Mouse (Mus musculus) cerebellum, adult 2 months (tissue): ENCODE measurements around the gene Tchhl1. TPM values are rescaled to one million over a fixed set of nuclear protein-coding genes. Genes with fewer than 3 reads are reported as not detected.
A peak's percentile ranks its signal among the peaks of the same experiment; 100 is the strongest.
"Not testable (repeated sequence)": the region's sequence is repeated elsewhere in the genome, so short reads cannot be mapped to it uniquely, and the experiment has no call there.

Experiments used
- DNase-seq, 2 experiments: peaks; one replicate each; pipeline ENCODE4 v3.0.0; 2021
- H3K27ac ChIP-seq: fragments of 200-500 bp; 2 replicates; pipeline ENCODE4 v1.5.1; 2012; ENCODE audit warnings: low read length, control low read depth, inconsistent platforms; ENCODE audit not compliant: insufficient read depth
- H3K27me3 ChIP-seq: fragments of 200-500 bp; 2 replicates; pipeline ENCODE4 v1.6.1; 2012; ENCODE audit warnings: inconsistent platforms, mild to moderate bottlenecking, low read length, moderate library complexity; ENCODE audit not compliant: control insufficient read depth, insufficient read depth
- H3K4me1 ChIP-seq: fragments of 200-500 bp; 2 replicates; pipeline ENCODE4 v1.6.1; 2011; ENCODE audit warnings: low read length; ENCODE audit not compliant: control insufficient read depth, insufficient read depth
- H3K4me3 ChIP-seq: fragments of 200-500 bp; replicated peaks from 2 replicates; pipeline ENCODE3; 2011; ENCODE audit warnings: mild to moderate bottlenecking, low read depth, low read length, control low read depth; ENCODE audit not compliant: insufficient read depth
- CTCF ChIP-seq: fragments of 200-500 bp; IDR thresholded peaks from 2 replicates; pipeline ENCODE4 v1.5.1; 2011; ENCODE audit warnings: low read depth, mild to moderate bottlenecking, control low read depth, low read length, moderate library complexity, borderline replicate concordance; ENCODE audit not compliant: insufficient read depth
- POLR2A ChIP-seq: fragments of 200-500 bp; IDR thresholded peaks from 2 replicates; pipeline ENCODE4 v1.6.1; 2011; ENCODE audit warnings: low read length, control low read depth, borderline replicate concordance; ENCODE audit not compliant: insufficient read depth
- WGBS: fragments of 180-500 bp; shearing (Covaris S2); methylation state at CpG from one replicate; pipeline ENCODE4 v1.1.7; 2018; 5-methylcytosine and 5-hydroxymethylcytosine counted together
- polyA plus RNA-seq: library from polyadenylated mRNA; depleted of rRNA; stranded (reverse); fragments of >200 nt; gene quantifications from 2 replicates; pipeline ENCODE4 v1.2.3, GENCODE M21; 2012; rRNA removed

The Tchhl1 gene
- not detected in 2 replicates for polyA plus RNA-seq

DNA sequence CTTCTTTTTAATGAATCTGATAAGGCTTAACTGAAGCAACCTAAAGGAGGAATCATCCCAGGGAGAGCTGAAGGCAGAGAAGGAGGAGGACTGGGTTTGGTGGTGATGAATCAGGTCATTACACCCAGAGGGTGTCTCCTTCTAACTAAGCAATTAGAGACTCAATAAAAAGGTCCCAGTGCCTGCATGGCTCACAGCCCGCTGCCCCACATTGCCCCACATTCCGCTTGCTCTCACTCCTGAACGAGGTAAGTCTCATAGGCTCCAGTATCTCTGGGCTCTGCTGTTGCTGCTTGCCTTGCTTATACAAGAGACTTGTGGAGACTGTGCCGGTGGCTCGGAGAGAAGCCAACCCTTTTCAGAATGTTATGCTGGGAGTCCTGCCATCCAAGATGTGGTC lies at the start of gene Tchhl1:
Gene Tchhl1 (plus strand): TSS at position 194 of the 400 bp plus-strand sequence.
- TF ChIP-seq POLR2A (no peak), CTCF (no peak)
- Histone ChIP-seq H3K4me3 (no peak within 1 kb of the TSS), H3K27me3 (no peaks in the 10 kb centered on the region), H3K27ac (no peak within 1 kb of the TSS), H3K4me1 (no peaks in the 10 kb centered on the region)
- 63% methylated on average over 5 of the region's 5 CpGs for WGBS
- peak in 1 of 2 experiments; percentile 7 for DNase-seq

DNA sequence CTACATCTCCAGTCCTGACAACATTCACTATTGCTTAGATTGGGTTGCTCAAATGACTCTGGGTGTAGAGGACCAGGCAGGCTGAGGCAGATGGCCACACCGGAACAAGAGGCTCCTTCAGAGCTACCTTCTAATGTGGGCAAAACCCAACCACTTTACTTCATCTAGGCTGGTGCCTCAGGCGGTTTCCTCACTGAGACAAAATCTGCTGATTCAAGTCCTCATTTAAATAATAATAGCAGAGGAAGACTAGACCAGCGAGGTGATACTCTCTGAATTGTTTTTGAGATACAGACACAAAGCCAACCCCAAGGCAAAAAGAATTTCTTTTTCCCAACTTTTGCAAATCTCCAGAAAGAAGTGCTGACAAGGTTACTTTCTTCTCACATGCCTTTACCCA lies 36.9 kb upstream of the Tchhl1 start:
- no peak overlapping the region for H3K27ac ChIP-seq
- no peaks in the 10 kb centered on the region for H3K4me1 ChIP-seq
- 43% methylated on average over 3 of the region's 3 CpGs for WGBS
- no peak for TF ChIP-seq CTCF
- no peak overlapping the region for H3K4me3 ChIP-seq
- no peak for DNase-seq
- H3K27me3 ChIP-seq = no peaks in the 10 kb centered on the region

DNA sequence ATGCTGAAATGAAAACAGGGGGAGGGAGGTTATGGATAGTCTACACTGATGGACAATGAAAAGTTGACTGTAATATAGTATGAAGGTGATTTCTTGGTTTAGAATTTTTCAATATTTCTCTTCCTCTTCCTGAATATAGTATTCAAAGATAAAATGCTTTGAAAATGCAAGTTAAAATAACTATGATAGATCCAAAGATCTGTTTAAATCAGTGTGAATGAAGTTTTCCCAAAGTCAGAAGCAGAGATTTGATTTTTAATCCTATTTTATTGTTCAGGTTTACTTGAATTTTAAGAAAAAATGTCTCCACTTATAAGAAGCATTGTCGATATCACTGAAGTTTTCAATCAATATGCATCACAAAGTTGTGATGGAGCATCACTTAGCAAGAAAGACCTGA lies 26.5 kb upstream of the Tchhl1 start, which contains the start of gene Tchh:
Gene Tchh (plus strand): TSS at position 301 of the 400 bp plus-strand sequence.
- WGBS = 92% methylated on average over 1 of the region's 1 CpGs
- peaks cover 4% of the 10 kb centered on the region; the same call in 1 of the 2 replicates for H3K27me3 ChIP-seq
- TF ChIP-seq POLR2A (no peak), CTCF (no peak)
- no peak within 1 kb of the TSS for H3K4me3 ChIP-seq
- no peak within 1 kb of the TSS for H3K27ac ChIP-seq
- no peak for DNase-seq
- peaks cover 3% of the 10 kb centered on the region; the same call in 1 of the 2 replicates for H3K4me1 ChIP-seq

DNA sequence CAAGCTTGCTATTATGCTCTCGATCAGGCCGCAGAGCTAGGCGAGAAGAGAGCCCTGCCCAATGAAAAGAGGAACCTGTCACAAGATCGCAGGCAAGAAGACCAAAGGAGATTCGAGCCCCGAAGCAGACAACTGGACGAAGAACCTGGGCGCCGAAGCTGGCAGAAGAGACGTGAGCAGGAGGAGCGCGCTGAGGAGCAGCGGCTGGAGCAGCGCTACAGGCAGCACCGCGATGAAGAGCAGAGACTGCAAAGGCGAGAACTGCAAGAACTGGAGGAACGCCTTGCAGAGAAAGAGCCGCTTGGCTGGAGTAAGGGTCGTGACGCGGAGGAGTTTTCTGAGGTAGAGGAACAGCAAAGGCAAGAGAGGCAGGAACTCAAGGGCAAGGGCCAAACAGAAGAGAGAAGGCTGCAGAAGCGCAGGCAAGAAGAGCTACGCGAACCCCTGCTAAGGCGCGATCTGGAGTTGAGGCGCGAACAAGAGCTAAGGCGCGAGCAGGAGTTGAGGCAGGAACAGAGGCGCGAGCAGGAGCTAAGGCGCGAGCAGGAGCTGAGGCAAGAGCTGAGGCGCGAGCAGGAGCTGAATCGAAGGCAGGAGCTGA lies 25.0 kb upstream of the Tchhl1 start:
- Histone ChIP-seq H3K4me1 (peaks cover 3% of the 10 kb centered on the region; the same call in 1 of the 2 replicates), H3K4me3 (no peak overlapping the region), H3K27ac (no peak overlapping the region), H3K27me3 (peaks cover 4% of the 10 kb centered on the region; the same call in 1 of the 2 replicates)
- peak; percentile 6 to 32 for DNase-seq
- WGBS = 1% methylated on average over 38 of the region's 38 CpGs
- TF ChIP-seq POLR2A (no peak), CTCF (no peak)

DNA sequence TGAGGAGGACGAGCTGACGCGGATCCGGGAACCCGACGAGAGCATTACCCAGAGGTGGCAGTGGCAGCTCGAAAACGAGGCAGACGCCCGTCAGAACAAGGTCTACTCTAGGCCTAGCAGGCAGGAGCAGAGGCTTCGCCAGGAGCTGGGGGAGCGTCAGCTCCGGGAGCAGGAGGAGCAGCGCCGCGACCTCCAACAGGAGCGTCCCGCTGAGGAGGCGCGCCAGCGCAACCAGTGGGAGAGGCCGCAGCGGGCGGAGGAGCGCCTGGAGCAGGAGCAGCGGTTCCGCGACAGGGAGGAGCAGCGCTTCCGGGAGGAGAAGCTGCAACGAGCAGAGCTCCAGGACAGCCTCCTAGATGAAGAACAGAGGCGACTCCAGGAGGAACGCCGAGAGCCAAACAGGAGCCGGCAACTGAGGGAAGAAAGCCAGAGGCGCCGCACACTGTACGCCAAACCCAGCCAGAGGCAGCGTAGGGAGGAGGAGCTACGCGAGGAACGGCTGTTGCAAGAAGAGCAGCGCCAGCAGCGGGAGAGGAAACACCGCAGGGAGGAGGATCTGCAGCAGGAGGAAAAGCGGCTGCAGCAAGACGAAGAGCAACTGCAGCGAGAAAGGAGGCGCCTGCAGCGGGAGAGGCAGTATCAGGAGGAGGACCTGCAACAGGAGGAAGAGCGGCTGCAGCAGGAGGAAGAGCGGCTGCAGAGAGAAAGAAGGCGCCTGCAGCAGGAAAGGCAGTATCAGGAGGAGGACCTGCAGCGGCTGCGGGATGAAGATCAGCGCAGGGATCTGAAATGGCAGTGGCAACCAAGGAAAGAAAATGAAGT lies 24.0 kb upstream of the Tchhl1 start:
- no peak overlapping the region for H3K27ac ChIP-seq
- H3K4me3 ChIP-seq = peak overlapping the region; percentile 54
- TF ChIP-seq POLR2A (no peak), CTCF (no peak)
- 2% methylated on average over 56 of the region's 56 CpGs for WGBS
- peaks cover 4% of the 10 kb centered on the region; the same call in 1 of the 2 replicates for H3K27me3 ChIP-seq
- peaks cover 3% of the 10 kb centered on the region; the same call in 1 of the 2 replicates for H3K4me1 ChIP-seq
- DNase-seq = peak; percentile 18 to 47

DNA sequence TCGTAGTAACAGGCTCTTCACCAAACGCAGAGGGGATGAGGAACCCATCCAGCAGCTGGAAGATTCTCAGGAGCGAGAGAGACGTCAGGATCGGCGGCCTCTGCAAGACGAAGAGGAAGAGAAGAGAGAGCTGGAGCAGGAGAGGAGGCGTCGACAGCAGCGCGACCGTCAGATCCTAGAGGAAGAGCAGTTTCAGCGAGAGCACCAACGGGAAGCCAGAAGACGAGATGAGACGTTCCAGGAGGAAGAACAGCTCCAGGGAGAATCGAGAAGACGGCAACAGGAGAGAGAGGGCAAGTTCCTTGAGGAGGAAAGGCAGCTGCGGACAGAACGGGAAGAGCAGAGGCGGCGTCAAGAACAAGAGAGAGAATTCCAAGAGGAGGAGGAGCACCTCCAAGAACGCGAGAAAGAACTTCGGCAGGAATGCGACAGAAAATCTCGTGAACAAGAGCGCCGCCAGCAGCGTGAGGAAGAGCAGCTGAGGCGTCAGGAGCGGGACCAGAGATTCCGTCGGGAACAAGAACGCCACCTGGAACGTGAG lies 23.3 kb upstream of the Tchhl1 start:
- Histone ChIP-seq H3K27me3 (peaks cover 4% of the 10 kb centered on the region; the same call in 1 of the 2 replicates), H3K27ac (no peak overlapping the region), H3K4me1 (peaks cover 3% of the 10 kb centered on the region; the same call in 1 of the 2 replicates), H3K4me3 (peak overlapping the region; percentile 54)
- WGBS = under 1% methylated on average over 36 of the region's 36 CpGs
- TF ChIP-seq CTCF (no peak), POLR2A (no peak)
- DNase-seq = peak; percentile 5 to 27

DNA sequence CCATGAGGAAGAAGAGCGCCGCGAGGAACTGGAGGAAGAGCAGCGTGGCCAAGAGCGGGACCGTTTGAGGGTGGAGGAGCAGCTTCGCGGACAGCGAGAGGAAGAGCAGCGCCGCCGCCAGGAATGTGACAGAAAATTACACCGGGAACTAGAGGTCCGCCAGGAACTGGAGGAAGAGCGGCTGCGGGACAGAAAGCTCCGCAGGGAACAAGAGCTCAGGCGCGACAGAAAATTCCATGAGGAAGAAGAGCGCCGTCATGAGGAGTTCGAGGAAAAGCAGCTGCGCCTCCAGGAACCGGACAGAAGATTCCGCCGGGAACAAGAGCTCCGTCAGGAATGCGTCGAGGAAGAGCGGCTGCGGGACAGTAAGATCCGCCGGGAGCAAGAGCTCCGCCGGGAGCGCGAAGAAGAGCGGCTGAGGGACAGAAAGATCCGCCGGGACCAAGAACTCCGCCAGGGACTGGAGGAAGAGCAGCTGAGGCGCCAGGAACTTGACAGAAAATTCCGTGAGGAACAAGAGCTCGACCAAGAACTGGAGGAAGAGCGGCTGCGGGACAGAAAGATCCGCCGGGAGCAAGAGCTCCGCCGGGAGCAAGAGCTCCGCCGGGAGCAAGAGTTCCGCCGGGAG lies 22.3 kb upstream of the Tchhl1 start:
- TF ChIP-seq POLR2A = no peak
- TF ChIP-seq CTCF = no peak

DNA sequence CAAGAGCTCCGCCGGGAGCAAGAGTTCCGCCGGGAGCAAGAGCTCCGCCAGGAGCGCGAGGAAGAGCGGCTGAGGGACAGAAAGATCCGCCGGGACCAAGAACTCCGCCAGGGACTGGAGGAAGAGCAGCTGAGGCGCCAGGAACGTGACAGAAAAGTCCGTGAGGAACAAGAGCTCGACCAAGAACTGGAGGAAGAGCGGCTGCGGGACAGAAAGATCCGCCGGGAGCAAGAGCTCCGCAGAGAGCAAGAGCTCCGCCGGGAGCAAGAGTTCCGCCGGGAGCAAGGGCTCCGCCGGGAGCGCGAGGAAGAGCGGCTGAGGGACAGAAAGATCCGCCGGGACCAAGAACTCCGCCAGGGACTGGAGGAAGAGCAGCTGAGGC lies 21.8 kb upstream of the Tchhl1 start:
- peak overlapping the region; percentile 26 for H3K4me3 ChIP-seq
- not testable (repeated sequence) for H3K4me1 ChIP-seq, H3K27me3 ChIP-seq, H3K27ac ChIP-seq, DNase-seq
- WGBS = 2% methylated on average over 32 of the region's 32 CpGs

More for the DNA sequence above, 22.3 kb upstream of the Tchhl1 start:
- peak; percentile 22 to 35 for DNase-seq
- Histone ChIP-seq H3K4me1 (peaks cover 3% of the 10 kb centered on the region; the same call in 1 of the 2 replicates), H3K27me3 (peaks cover 4% of the 10 kb centered on the region; the same call in 1 of the 2 replicates), H3K4me3 (peak overlapping the region; percentile 54), H3K27ac (no peak overlapping the region)
- 1% methylated on average over 54 of the region's 54 CpGs for WGBS
